Mouse (Mus musculus): ENCODE results near the gene Hspa12b. TPM values are rescaled to one million over a fixed set of nuclear protein-coding genes. Genes with fewer than 3 reads are reported as not detected.

Gene Hspa12b
- polyA plus RNA-seq, 1 experiment from 2014 or later, result 0.65 TPM

GRCm38 (mm10) chr2:131139287-131139686, 12.2 kb downstream of the Hspa12b start:
- peaks cover 38% of the 10 kb centered on the region for H3K4me1 ChIP-seq (ENCODE audit: insufficient read depth)

GRCm38 (mm10) chr2:131139886-131140532, 12.9 kb downstream of the Hspa12b start:
- Histone ChIP-seq H3K27ac (ENCODE audit: low read depth) (peak overlapping the region; percentile 57), H3K36me3 (replicated peaks; ENCODE audit: insufficient read depth, low read length) (peaks cover 11% of the 10 kb centered on the region), H3K4me3 (ENCODE audit: low read depth, low read length) (no peak overlapping the region), H3K27me3 (ENCODE audit: insufficient read depth, low read length) (no peaks in the 10 kb centered on the region), H3K9ac (replicated peaks) (no peak overlapping the region), H3K4me2 (ENCODE audit: low read depth, low read length) (no peak overlapping the region), H3K4me1 (ENCODE audit: insufficient read depth) (peaks cover 33% of the 10 kb centered on the region), H3K9me3 (ENCODE audit: low read length) (no peaks in the 10 kb centered on the region)
- ATAC-seq (no peak), DNase-seq (peak; percentile 19)
- TF ChIP-seq CTCF (IDR thresholded peaks at IDR 0.05; ENCODE audit: low read depth) (no peak), EP300 (IDR thresholded peaks at IDR 0.05; ENCODE audit: low read depth) (no peak)
- 63% methylated on average over 5 of the region's 5 CpGs for WGBS (ENCODE audit: insufficient replicate concordance)

More at GRCm38 (mm10) chr2:131139287-131139686, 12.2 kb downstream of the Hspa12b start:
- DNase-seq (no peak), ATAC-seq (no peak)
- no peak overlapping the region for H3K4me2 ChIP-seq (ENCODE audit: low read depth, low read length)
- WGBS (ENCODE audit: insufficient replicate concordance), result 86% methylated on average over 5 of the region's 5 CpGs
- H3K27me3 ChIP-seq (ENCODE audit: insufficient read depth, low read length), result no peaks in the 10 kb centered on the region
- no peak overlapping the region for H3K9ac ChIP-seq (replicated peaks)
- TF ChIP-seq CTCF (IDR thresholded peaks at IDR 0.05; ENCODE audit: low read depth) (no peak), EP300 (IDR thresholded peaks at IDR 0.05; ENCODE audit: low read depth) (no peak)
- no peak overlapping the region for H3K4me3 ChIP-seq (ENCODE audit: low read depth, low read length)
- peaks cover 5% of the 10 kb centered on the region; the same call in 1 of the 2 replicates for H3K36me3 ChIP-seq (replicated peaks; ENCODE audit: insufficient read depth, low read length)
- H3K9me3 ChIP-seq (ENCODE audit: low read length), result no peaks in the 10 kb centered on the region
- H3K27ac ChIP-seq (ENCODE audit: low read depth), result 0 out of 2 replicates have a peak overlapping the region, but pooled peaks have one; percentile 57

GRCm38 (mm10) chr2:131140533-131140905, 13.4 kb downstream of the Hspa12b start:
- H3K4me1 ChIP-seq (ENCODE audit: insufficient read depth), result peaks cover 27% of the 10 kb centered on the region
- no peaks in the 10 kb centered on the region for H3K27me3 ChIP-seq (ENCODE audit: insufficient read depth, low read length)
- no peaks in the 10 kb centered on the region for H3K9me3 ChIP-seq (ENCODE audit: low read length)
- H3K9ac ChIP-seq (replicated peaks), result no peak overlapping the region
- peaks cover 16% of the 10 kb centered on the region for H3K36me3 ChIP-seq (replicated peaks; ENCODE audit: insufficient read depth, low read length)
- H3K4me2 ChIP-seq (ENCODE audit: low read depth, low read length), result no peak overlapping the region
- ATAC-seq, result no peak
- WGBS (ENCODE audit: insufficient replicate concordance), result 68% methylated on average over 5 of the region's 5 CpGs
- H3K4me3 ChIP-seq (ENCODE audit: low read depth, low read length), result no peak overlapping the region
- TF ChIP-seq CTCF (IDR thresholded peaks at IDR 0.05; ENCODE audit: low read depth), result no peak
- no peak for TF ChIP-seq EP300 (IDR thresholded peaks at IDR 0.05; ENCODE audit: low read depth)
- peak overlapping the region; percentile 12; the same call in 1 of the 2 replicates for H3K27ac ChIP-seq (ENCODE audit: low read depth)
- no peak for DNase-seq

GRCm38 (mm10) chr2:131141336-131141986, 14.4 kb downstream of the Hspa12b start:
- peaks cover 20% of the 10 kb centered on the region for H3K4me1 ChIP-seq (ENCODE audit: insufficient read depth)
- no peak overlapping the region for H3K9ac ChIP-seq (replicated peaks)
- DNase-seq (peak; percentile 19), ATAC-seq (no peak)
- H3K9me3 ChIP-seq (ENCODE audit: low read length), result no peaks in the 10 kb centered on the region
- no peak overlapping the region for H3K4me2 ChIP-seq (ENCODE audit: low read depth, low read length)
- H3K36me3 ChIP-seq (replicated peaks; ENCODE audit: insufficient read depth, low read length), result peaks cover 22% of the 10 kb centered on the region
- H3K27me3 ChIP-seq (ENCODE audit: insufficient read depth, low read length), result no peaks in the 10 kb centered on the region
- no peak overlapping the region for H3K4me3 ChIP-seq (ENCODE audit: low read depth, low read length)
- TF ChIP-seq EP300 (IDR thresholded peaks at IDR 0.05; ENCODE audit: low read depth) (no peak), CTCF (IDR thresholded peaks at IDR 0.05; ENCODE audit: low read depth) (no peak)
- no peak overlapping the region for H3K27ac ChIP-seq (ENCODE audit: low read depth)
- WGBS (ENCODE audit: insufficient replicate concordance), result 85% methylated on average over 8 of the region's 8 CpGs

- H3K27me3 ChIP-seq (ENCODE audit: insufficient read depth, low read length), result no peaks in the 10 kb centered on the region
- 29% methylated on average over 18 of the region's 18 CpGs for WGBS (ENCODE audit: insufficient replicate concordance)
- H3K4me3 ChIP-seq (ENCODE audit: low read depth, low read length), result no peak overlapping the region
- H3K9me3 ChIP-seq (ENCODE audit: low read length), result no peaks in the 10 kb centered on the region
- DNase-seq, result peak; percentile 89
- peaks cover 33% of the 10 kb centered on the region for H3K36me3 ChIP-seq (replicated peaks; ENCODE audit: insufficient read depth, low read length)
- TF ChIP-seq EP300 (IDR thresholded peaks at IDR 0.05; ENCODE audit: low read depth), result no peak
- TF ChIP-seq CTCF (IDR thresholded peaks at IDR 0.05; ENCODE audit: low read depth), result peak; percentile 95
- no peak overlapping the region for H3K27ac ChIP-seq (ENCODE audit: low read depth)
- H3K4me1 ChIP-seq (ENCODE audit: insufficient read depth), result peaks cover 12% of the 10 kb centered on the region
- H3K9ac ChIP-seq (replicated peaks), result no peak overlapping the region; the same call in 1 of the 2 replicates
- H3K4me2 ChIP-seq (ENCODE audit: low read depth, low read length), result no peak overlapping the region
- peak; percentile 86 for ATAC-seq
Observed at GRCm38 (mm10) chr2:131142592-131142991, 15.5 kb downstream of the Hspa12b start.

- ATAC-seq, result peak; percentile 28
- no peak overlapping the region for H3K4me2 ChIP-seq (ENCODE audit: low read depth, low read length)
- peaks cover 39% of the 10 kb centered on the region for H3K36me3 ChIP-seq (replicated peaks; ENCODE audit: insufficient read depth, low read length)
- TF ChIP-seq CTCF (IDR thresholded peaks at IDR 0.05; ENCODE audit: low read depth) (no peak), EP300 (IDR thresholded peaks at IDR 0.05; ENCODE audit: low read depth) (no peak)
- no peak overlapping the region for H3K4me3 ChIP-seq (ENCODE audit: low read depth, low read length)
- H3K9ac ChIP-seq (replicated peaks), result no peak overlapping the region; the same call in 1 of the 2 replicates
- H3K27ac ChIP-seq (ENCODE audit: low read depth), result no peak overlapping the region
- H3K9me3 ChIP-seq (ENCODE audit: low read length), result no peaks in the 10 kb centered on the region
- DNase-seq, result no peak
- peaks cover 12% of the 10 kb centered on the region for H3K4me1 ChIP-seq (ENCODE audit: insufficient read depth)
- no peaks in the 10 kb centered on the region for H3K27me3 ChIP-seq (ENCODE audit: insufficient read depth, low read length)
- 78% methylated on average over 22 of the region's 22 CpGs for WGBS (ENCODE audit: insufficient replicate concordance)
Observed at GRCm38 (mm10) chr2:131143007-131143780, 16.1 kb downstream of the Hspa12b start.

All from liver, postnatal 0 days (tissue).